Mouse (Mus musculus) limb, embryonic 10.5 days (tissue): ENCODE results near the gene Ifnlr1. TPM values are rescaled to one million over a fixed set of nuclear protein-coding genes. Genes with fewer than 3 reads are reported as not detected.

ENCODE experiments used
- polyA plus RNA-seq: library from polyadenylated mRNA; unstranded; fragments of >200 nt; fragmentation: Nextera tagmentation; extraction: Ambion mirVana; gene quantifications from 2 replicates; pipeline ENCODE4 v1.2.1, GENCODE M21; 2016

The Ifnlr1 gene
- polyA plus RNA-seq, 1 experiment from 2014 or later = 0.59 TPM

Other genes starting within 250 kb of the Ifnlr1 start
- gene Stpg1, start 191.5 kb upstream of the Ifnlr1 start, polyA plus RNA-seq = 0.11 TPM in 1 of 2 replicates, not detected in the other
- gene Nipal3, start 191.2 kb upstream of the Ifnlr1 start, polyA plus RNA-seq = 1.7 and 2.2 TPM in 2 replicates
- 7.5 and 11.0 TPM in 2 replicates for gene Grhl3, start 112.7 kb upstream of the Ifnlr1 start, polyA plus RNA-seq
- gene Il22ra1, start 41.9 kb downstream of the Ifnlr1 start, polyA plus RNA-seq = not detected in 2 replicates
- 0.11 and 0.15 TPM in 2 replicates for gene Myom3, start 73.4 kb downstream of the Ifnlr1 start, polyA plus RNA-seq
- gene Srsf10, start 169.5 kb downstream of the Ifnlr1 start, polyA plus RNA-seq = 328 and 383 TPM in 2 replicates
- 177 and 208 TPM in 2 replicates for gene Pnrc2, start 187.6 kb downstream of the Ifnlr1 start, polyA plus RNA-seq
- gene Cnr2, start 209.1 kb downstream of the Ifnlr1 start, polyA plus RNA-seq = 0.38 and 0.53 TPM in 2 replicates
- gene Fuca1, start 234.4 kb downstream of the Ifnlr1 start, polyA plus RNA-seq = 42.5 and 52.3 TPM in 2 replicates